Mouse (Mus musculus): ENCODE data around the gene Otud7a.

DNA sequence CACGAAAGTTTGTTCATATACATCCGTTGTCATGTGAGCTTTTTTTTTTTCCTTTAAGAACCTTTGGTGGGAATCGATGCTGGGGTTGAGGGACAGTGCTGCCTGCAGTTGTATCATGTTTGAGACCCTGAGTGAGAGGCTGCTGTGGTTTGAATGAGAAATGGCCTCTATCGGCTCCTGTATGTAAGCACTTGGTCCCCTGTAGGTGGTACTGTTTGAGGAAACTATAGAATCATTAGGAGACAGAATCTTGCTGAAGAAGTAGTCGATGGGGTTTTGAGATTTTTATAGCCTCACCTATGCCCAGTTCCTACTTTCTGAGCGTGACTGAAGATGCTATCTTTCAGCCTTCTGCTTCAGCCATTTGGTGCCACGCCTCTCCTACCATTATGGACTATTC, 354.8 kb downstream of the Otud7a start:
- no peak for TF ChIP-seq CTCF (IDR thresholded peaks at IDR 0.05; ENCODE audit: extremely low read depth, insufficient read depth, insufficient read length, insufficient replicate concordance)
- TF ChIP-seq POLR2A (IDR thresholded peaks at IDR 0.05; ENCODE audit: low read depth, low read length), result no peak
